Mouse (Mus musculus) heart, embryonic 15.5 days (tissue): ENCODE results near the gene Shank2. TPM values are rescaled to one million over a fixed set of nuclear protein-coding genes. Genes with fewer than 3 reads are reported as not detected.
A peak's percentile ranks its signal among the peaks of the same experiment; 100 is the strongest.

Experiments used
- ATAC-seq: fragments of 200-750 bp; cut with Nextera tagmentation; replicated peaks from 2 replicates; pipeline ENCODE4 v1.8.0; 2017; ENCODE audit warnings: low read depth, moderate TSS enrichment; ENCODE audit not compliant: insufficient number of reproducible peaks, insufficient read depth, low FRiP score
- H3K27ac ChIP-seq: fragments of 300-500 bp; sonication (generic); 2 replicates; pipeline ENCODE4 v1.5.1; 2015; ENCODE audit warnings: mild to moderate bottlenecking, inconsistent platforms
- H3K27me3 ChIP-seq: fragments of 300-500 bp; sonication (generic); 2 replicates; pipeline ENCODE4 v1.6.1; 2015; ENCODE audit warnings: inconsistent platforms
- H3K36me3 ChIP-seq: fragments of 300-500 bp; sonication (generic); 2 replicates; pipeline ENCODE4 v1.6.1; 2015; ENCODE audit warnings: mild to moderate bottlenecking, inconsistent platforms
- H3K4me1 ChIP-seq: fragments of 300-500 bp; sonication (generic); replicated peaks from 2 replicates; pipeline ENCODE4 v1.6.1; 2015; ENCODE audit warnings: inconsistent platforms
- H3K4me2 ChIP-seq: fragments of 300-500 bp; sonication (generic); 2 replicates; pipeline ENCODE4 v1.6.1; 2015; ENCODE audit warnings: inconsistent platforms, mild to moderate bottlenecking, moderate library complexity
- H3K4me3 ChIP-seq: fragments of 300-500 bp; sonication (generic); 2 replicates; pipeline ENCODE4 v1.5.1; 2015; ENCODE audit warnings: mild to moderate bottlenecking, inconsistent platforms
- H3K9ac ChIP-seq: fragments of 300-500 bp; sonication (generic); 2 replicates; pipeline ENCODE4 v1.6.1; 2015; ENCODE audit warnings: mild to moderate bottlenecking, inconsistent platforms
- H3K9me3 ChIP-seq: fragments of 300-500 bp; sonication (generic); replicated peaks from 2 replicates; pipeline ENCODE4 v1.6.1; 2016; ENCODE audit warnings: inconsistent platforms
- WGBS: fragments of 180-500 bp; shearing (Covaris S2); methylation state at CpG from one replicate; pipeline ENCODE4 v1.1.7; 2015; ENCODE audit warnings: mixed read lengths; 5-methylcytosine and 5-hydroxymethylcytosine counted together
- polyA plus RNA-seq: library from polyadenylated mRNA; unstranded; fragments of >200 nt; fragmentation: Nextera tagmentation; extraction: Ambion mirVana; gene quantifications from 2 replicates; pipeline ENCODE4 v1.2.1, GENCODE M21; 2015

The Shank2 gene
- polyA plus RNA-seq, 1 experiment from 2014 or later = 0.50 TPM

- 0 out of 2 replicates have a peak overlapping the region, but pooled peaks have one; percentile 28 for H3K9ac ChIP-seq
- H3K36me3 ChIP-seq = no peaks in the 10 kb centered on the region
- H3K9me3 ChIP-seq = no peaks in the 10 kb centered on the region
- peak overlapping the region; percentile 64 for H3K4me2 ChIP-seq
- H3K27ac ChIP-seq = no peak overlapping the region
- H3K4me1 ChIP-seq = peaks cover 12% of the 10 kb centered on the region
- peak overlapping the region; percentile 37 for H3K4me3 ChIP-seq
- ATAC-seq = no peak; the same call in 1 of the 2 replicates
- WGBS = under 1% methylated on average over 45 of the region's 45 CpGs
- H3K27me3 ChIP-seq = peaks cover 47% of the 10 kb centered on the region
Measured at GRCm38 (mm10) chr7:144284241-144285065, 282.7 kb downstream of the Shank2 start.

- peaks cover 47% of the 10 kb centered on the region for H3K27me3 ChIP-seq
- no peaks in the 10 kb centered on the region for H3K9me3 ChIP-seq
- H3K27ac ChIP-seq = no peak overlapping the region
- H3K4me3 ChIP-seq = no peak overlapping the region
- no peaks in the 10 kb centered on the region for H3K36me3 ChIP-seq
- H3K4me2 ChIP-seq = peak overlapping the region; percentile 64
- ATAC-seq = no peak
- no peak overlapping the region for H3K9ac ChIP-seq
- 38% methylated on average over 5 of the region's 5 CpGs for WGBS
- peaks cover 12% of the 10 kb centered on the region for H3K4me1 ChIP-seq
Measured at GRCm38 (mm10) chr7:144285066-144285633, 283.4 kb downstream of the Shank2 start.

GRCm38 (mm10) chr7:144285912-144286311 lies 284.2 kb downstream of the Shank2 start:
- no peak overlapping the region for H3K4me3 ChIP-seq
- no peaks in the 10 kb centered on the region for H3K36me3 ChIP-seq
- peaks cover 47% of the 10 kb centered on the region for H3K27me3 ChIP-seq
- H3K4me1 ChIP-seq = peaks cover 12% of the 10 kb centered on the region
- ATAC-seq = no peak
- H3K27ac ChIP-seq = no peak overlapping the region
- no peaks in the 10 kb centered on the region for H3K9me3 ChIP-seq
- H3K4me2 ChIP-seq = no peak overlapping the region
- no peak overlapping the region for H3K9ac ChIP-seq
- 78% methylated on average over 4 of the region's 4 CpGs for WGBS

- no peak overlapping the region for H3K4me3 ChIP-seq
- ATAC-seq = no peak
- peaks cover 12% of the 10 kb centered on the region for H3K4me1 ChIP-seq
- H3K27ac ChIP-seq = no peak overlapping the region
- WGBS = 59% methylated on average over 6 of the region's 6 CpGs
- H3K9me3 ChIP-seq = no peaks in the 10 kb centered on the region
- H3K36me3 ChIP-seq = no peaks in the 10 kb centered on the region
- no peak overlapping the region for H3K9ac ChIP-seq
- no peak overlapping the region for H3K4me2 ChIP-seq
- peaks cover 35% of the 10 kb centered on the region for H3K27me3 ChIP-seq
Measured at GRCm38 (mm10) chr7:144287991-144288390, 286.3 kb downstream of the Shank2 start.

GRCm38 (mm10) chr7:144291478-144291877 lies 289.8 kb downstream of the Shank2 start:
- Histone ChIP-seq H3K27me3 (peaks cover 14% of the 10 kb centered on the region), H3K4me3 (no peak overlapping the region), H3K9me3 (no peaks in the 10 kb centered on the region), H3K27ac (no peak overlapping the region), H3K36me3 (no peaks in the 10 kb centered on the region), H3K4me2 (no peak overlapping the region), H3K4me1 (no peaks in the 10 kb centered on the region), H3K9ac (no peak overlapping the region)
- ATAC-seq = no peak
- 57% methylated on average over 7 of the region's 7 CpGs for WGBS

GRCm38 (mm10) chr7:144293611-144294010 lies 291.9 kb downstream of the Shank2 start:
- Histone ChIP-seq H3K4me2 (no peak overlapping the region), H3K4me1 (no peaks in the 10 kb centered on the region), H3K27me3 (peaks cover 12% of the 10 kb centered on the region), H3K27ac (no peak overlapping the region), H3K36me3 (no peaks in the 10 kb centered on the region), H3K9ac (no peak overlapping the region), H3K4me3 (no peak overlapping the region), H3K9me3 (no peaks in the 10 kb centered on the region)
- ATAC-seq = no peak
- 78% methylated on average over 3 of the region's 3 CpGs for WGBS

GRCm38 (mm10) chr7:144294239-144295200 lies 292.8 kb downstream of the Shank2 start:
- WGBS = 40% methylated on average over 13 of the region's 13 CpGs
- H3K4me3 ChIP-seq = no peak overlapping the region
- H3K4me2 ChIP-seq = no peak overlapping the region

GRCm38 (mm10) chr7:144299351-144299750 lies 297.6 kb downstream of the Shank2 start:
- no peak overlapping the region for H3K4me2 ChIP-seq
- ATAC-seq = no peak
- no peak overlapping the region for H3K9ac ChIP-seq
- no peaks in the 10 kb centered on the region for H3K4me1 ChIP-seq
- no peaks in the 10 kb centered on the region for H3K36me3 ChIP-seq
- 70% methylated on average over 2 of the region's 2 CpGs for WGBS
- H3K27me3 ChIP-seq = no peaks in the 10 kb centered on the region
- H3K4me3 ChIP-seq = no peak overlapping the region
- no peak overlapping the region for H3K27ac ChIP-seq
- H3K9me3 ChIP-seq = no peaks in the 10 kb centered on the region

More at GRCm38 (mm10) chr7:144294239-144295200, 292.8 kb downstream of the Shank2 start:
- no peak for ATAC-seq
- Histone ChIP-seq H3K9me3 (no peaks in the 10 kb centered on the region), H3K27ac (no peak overlapping the region), H3K27me3 (peaks cover 12% of the 10 kb centered on the region), H3K4me1 (no peaks in the 10 kb centered on the region), H3K9ac (no peak overlapping the region), H3K36me3 (no peaks in the 10 kb centered on the region)

- no peaks in the 10 kb centered on the region for H3K36me3 ChIP-seq
- no peak overlapping the region for H3K4me2 ChIP-seq
- no peak overlapping the region for H3K27ac ChIP-seq
- H3K9ac ChIP-seq = no peak overlapping the region
- no peaks in the 10 kb centered on the region for H3K27me3 ChIP-seq
- 75% methylated on average over 4 of the region's 4 CpGs for WGBS
- no peaks in the 10 kb centered on the region for H3K4me1 ChIP-seq
- no peak overlapping the region for H3K4me3 ChIP-seq
- H3K9me3 ChIP-seq = no peaks in the 10 kb centered on the region
- ATAC-seq = no peak
Measured at GRCm38 (mm10) chr7:144301646-144302045, 299.9 kb downstream of the Shank2 start.

GRCm38 (mm10) chr7:144302498-144302897 lies 300.8 kb downstream of the Shank2 start:
- Histone ChIP-seq H3K4me2 (no peak overlapping the region), H3K9me3 (no peaks in the 10 kb centered on the region), H3K27me3 (no peaks in the 10 kb centered on the region), H3K9ac (no peak overlapping the region), H3K4me3 (no peak overlapping the region), H3K36me3 (no peaks in the 10 kb centered on the region), H3K27ac (no peak overlapping the region), H3K4me1 (no peaks in the 10 kb centered on the region)
- no peak for ATAC-seq
- WGBS = 70% methylated on average over 5 of the region's 5 CpGs

GRCm38 (mm10) chr7:144307853-144308409 lies 306.2 kb downstream of the Shank2 start:
- Histone ChIP-seq H3K36me3 (no peaks in the 10 kb centered on the region), H3K9me3 (no peaks in the 10 kb centered on the region), H3K4me3 (no peak overlapping the region), H3K9ac (no peak overlapping the region), H3K4me1 (no peaks in the 10 kb centered on the region), H3K27ac (no peak overlapping the region), H3K4me2 (no peak overlapping the region), H3K27me3 (no peaks in the 10 kb centered on the region)
- 75% methylated on average over 10 of the region's 10 CpGs for WGBS
- no peak for ATAC-seq
